Comparison of ENCODE assay signal across 16 mouse cellular contexts in genomic region chr7:143717811-143718210, GRCm38 (mm10). TPM values are rescaled to one million over a fixed set of nuclear protein-coding genes. Genes with fewer than 3 reads are reported as not detected.
DNase-seq lines count a peak whose midpoint lies in the region; ATAC-seq and TF ChIP-seq lines count a peak whose summit lies in the region.
"Had no signal": no experiment of that assay in that cellular context is flagged by ENCODE, and none has a peak within 500 bp of the region (broad histone marks: within the 10 kb centered on the region; RNA-seq: fewer than 3 reads in every experiment).

No protein-coding gene starts in this region.

- H3K36me3 ChIP-seq in intestine, embryonic 15.5 days = peaks cover 11% of the 10 kb centered on the region
- H3K36me3 ChIP-seq in intestine, postnatal 0 days (ENCODE audit: control insufficient read depth, insufficient read depth) = no peaks in the 10 kb centered on the region; the same call in 1 of the 2 replicates
- H3K36me3 ChIP-seq in kidney, adult 2 months (ENCODE audit: control insufficient read depth, insufficient read depth, low read length) = no peaks in the 10 kb centered on the region
- peaks cover 13% of the 10 kb centered on the region for H3K36me3 ChIP-seq in stomach, embryonic 14.5 days (ENCODE audit: control insufficient read depth, insufficient read depth, low read length)
- H3K36me3 ChIP-seq: liver, embryonic 15.5 days had no signal

- peaks cover 13% of the 10 kb centered on the region; the same call in 1 of the 2 replicates for H3K4me1 ChIP-seq in intestine, embryonic 15.5 days (replicated peaks)
- 0 out of 2 replicates have a peak, but pooled peaks cover 2% of the 10 kb centered on the region for H3K4me1 ChIP-seq in intestine, postnatal 0 days (replicated peaks; ENCODE audit: control insufficient read depth, insufficient read depth, low read length)
- H3K4me1 ChIP-seq in kidney, adult 2 months (ENCODE audit: control insufficient read depth, insufficient read depth, low read length) = 0 out of 2 replicates have a peak, but pooled peaks cover 3% of the 10 kb centered on the region
- H3K4me1 ChIP-seq in stomach, embryonic 14.5 days (ENCODE audit: control insufficient read depth, insufficient read depth, low read length) = no peaks in the 10 kb centered on the region
- H3K4me1 ChIP-seq: liver, embryonic 15.5 days had no signal

- H3K4me3 ChIP-seq in intestine, embryonic 15.5 days (replicated peaks) = no peak overlapping the region
- H3K4me3 ChIP-seq in intestine, postnatal 0 days (ENCODE audit: low read depth, low read length) = no peak overlapping the region
- no peak overlapping the region for H3K4me3 ChIP-seq in kidney, adult 2 months (ENCODE audit: insufficient read depth, low read depth, low read length)
- no peak overlapping the region for H3K4me3 ChIP-seq in stomach, embryonic 14.5 days (ENCODE audit: low read depth, low read length)
- H3K4me3 ChIP-seq: layer of hippocampus, adult 2 months; liver, embryonic 15.5 days had no signal

- WGBS in intestine, embryonic 15.5 days = 80% methylated on average over 1 of the region's 1 CpGs
- WGBS in intestine, postnatal 0 days = 80% methylated on average over 1 of the region's 1 CpGs
- WGBS in kidney, adult 2 months = 70% methylated on average over 1 of the region's 1 CpGs
- 61% methylated on average over 1 of the region's 1 CpGs for WGBS in stomach, embryonic 14.5 days

- H3K27ac ChIP-seq in intestine, embryonic 15.5 days = no peak overlapping the region
- no peak overlapping the region for H3K27ac ChIP-seq in intestine, postnatal 0 days (ENCODE audit: low read depth, low read length)
- H3K27ac ChIP-seq in kidney, adult 2 months (ENCODE audit: insufficient read depth, low read depth, low read length) = peak overlapping the region; percentile 30; the same call in 1 of the 2 replicates
- H3K27ac ChIP-seq in stomach, embryonic 14.5 days (ENCODE audit: low read length) = no peak overlapping the region
- H3K27ac ChIP-seq: layer of hippocampus, adult 2 months; liver, embryonic 15.5 days had no signal

- no peak for TF ChIP-seq CTCF in intestine, postnatal 0 days (IDR thresholded peaks at IDR 0.05; ENCODE audit: low read depth)
- no peak for TF ChIP-seq CTCF in kidney, adult 2 months (conservative IDR thresholded peaks at IDR 0.05; ENCODE audit: insufficient read depth, insufficient read length, low read depth, low read length)

- no peak overlapping the region for H3K9ac ChIP-seq in intestine, embryonic 15.5 days
- no peak overlapping the region for H3K9ac ChIP-seq in intestine, postnatal 0 days (ENCODE audit: low read depth, low read length)
- no peak overlapping the region for H3K9ac ChIP-seq in stomach, embryonic 14.5 days (replicated peaks; ENCODE audit: low read depth, low read length)
- H3K9ac ChIP-seq: liver, embryonic 15.5 days had no signal

- peak; percentile 66 for DNase-seq in kidney, adult 2 months
- peak; percentile 69 for DNase-seq in kidney, postnatal 14 days
- DNase-seq in adrenal gland, adult 2 months = no peak
- no peak for DNase-seq in natural killer cell, adult 2 months (ENCODE audit: low spot score in 2 of 2)
- DNase-seq: cerebellum, adult 18-20 months; embryo, embryonic 11 days; thymus, postnatal 4 days had no signal

- H3K27me3 ChIP-seq in intestine, embryonic 15.5 days (replicated peaks) = no peaks in the 10 kb centered on the region
- no peaks in the 10 kb centered on the region for H3K27me3 ChIP-seq in intestine, postnatal 0 days (replicated peaks; ENCODE audit: control insufficient read depth, insufficient read depth, low read length)
- H3K27me3 ChIP-seq in kidney, adult 2 months (replicated peaks; ENCODE audit: control insufficient read depth, insufficient read depth, low read length) = no peaks in the 10 kb centered on the region
- no peaks in the 10 kb centered on the region for H3K27me3 ChIP-seq in stomach, embryonic 14.5 days (ENCODE audit: control insufficient read depth, insufficient read depth, low read length)

- TF ChIP-seq POLR2A in kidney, adult 2 months (IDR thresholded peaks at IDR 0.05; ENCODE audit: low read depth, low read length) = no peak

- no peaks in the 10 kb centered on the region for H3K9me3 ChIP-seq in intestine, embryonic 15.5 days
- H3K9me3 ChIP-seq in intestine, postnatal 0 days (ENCODE audit: control insufficient read depth) = no peaks in the 10 kb centered on the region
- H3K9me3 ChIP-seq in stomach, embryonic 14.5 days (ENCODE audit: control insufficient read depth, low read depth, low read length) = no peaks in the 10 kb centered on the region
- H3K9me3 ChIP-seq: liver, embryonic 15.5 days had no signal

- no peak overlapping the region for H3K4me2 ChIP-seq in intestine, embryonic 15.5 days (replicated peaks)
- H3K4me2 ChIP-seq in intestine, postnatal 0 days (replicated peaks; ENCODE audit: low read depth) = no peak overlapping the region
- H3K4me2 ChIP-seq in stomach, embryonic 14.5 days (replicated peaks; ENCODE audit: low read depth, low read length) = no peak overlapping the region
- H3K4me2 ChIP-seq: liver, embryonic 15.5 days had no signal

- peak; percentile 37; the same call in 1 of the 2 replicates for ATAC-seq in intestine, embryonic 15.5 days
- no peak for ATAC-seq in intestine, postnatal 0 days
- peak; percentile 54; the same call in 1 of the 2 replicates for ATAC-seq in stomach, embryonic 14.5 days (ENCODE audit: insufficient number of reproducible peaks, insufficient read depth, low FRiP score, low read depth)

RNA-seq across cellular contexts. Expression of gene Tnfrsf23, which starts 32.1 kb away (rescaled TPM):
- polyA plus RNA-seq in intestine, embryonic 15.5 days (2015; fragmentation: Nextera tagmentation; extraction: Ambion mirVana) = 0.69 and 1.2 TPM in 2 replicates
- polyA plus RNA-seq in intestine, postnatal 0 days (2015; fragmentation: Nextera tagmentation; extraction: Ambion mirVana) = 5.1 and 6.3 TPM in 2 replicates
- 3.0 and 3.5 TPM in 2 replicates for polyA plus RNA-seq in kidney, adult 2 months (2012; rRNA removed)
- 1.7 and 1.9 TPM in 2 replicates for polyA plus RNA-seq in stomach, embryonic 14.5 days (2014; fragmentation: Nextera tagmentation; extraction: Ambion mirVana)
- total RNA-seq in adrenal gland, adult 2 months (2021) = 1 to 10 TPM; 3.1 to 4.4 TPM
- 1.3 TPM in 2 replicates for polyA plus RNA-seq in adrenal gland, adult 2 months (2012; rRNA removed)

RNA-seq across cellular contexts. Expression of gene Osbpl5, which starts 39.0 kb away (rescaled TPM):
- 25.6 and 25.9 TPM in 2 replicates for polyA plus RNA-seq in intestine, embryonic 15.5 days (2015; fragmentation: Nextera tagmentation; extraction: Ambion mirVana)
- polyA plus RNA-seq in intestine, postnatal 0 days (2015; fragmentation: Nextera tagmentation; extraction: Ambion mirVana) = 11.3 and 13.1 TPM in 2 replicates
- polyA plus RNA-seq in kidney, adult 2 months (2012; rRNA removed) = 75.0 and 77.1 TPM in 2 replicates
- 46.1 and 46.6 TPM in 2 replicates for polyA plus RNA-seq in stomach, embryonic 14.5 days (2014; fragmentation: Nextera tagmentation; extraction: Ambion mirVana)
- total RNA-seq in adrenal gland, adult 2 months (2021) = 10 to 100 TPM; 25.8 to 47.4 TPM
- polyA plus RNA-seq in adrenal gland, adult 2 months (2012; rRNA removed) = 28.1 and 28.2 TPM in 2 replicates

RNA-seq across cellular contexts. Expression of gene Mrgprg, which starts 49.0 kb away (rescaled TPM):
- not detected in 2 replicates for polyA plus RNA-seq in intestine, embryonic 15.5 days (2015; fragmentation: Nextera tagmentation; extraction: Ambion mirVana)
- not detected in 2 replicates for polyA plus RNA-seq in intestine, postnatal 0 days (2015; fragmentation: Nextera tagmentation; extraction: Ambion mirVana)
- 0.33 and 1.1 TPM in 2 replicates for polyA plus RNA-seq in kidney, adult 2 months (2012; rRNA removed)
- 0.14 TPM in 1 of 2 replicates, not detected in the other for polyA plus RNA-seq in stomach, embryonic 14.5 days (2014; fragmentation: Nextera tagmentation; extraction: Ambion mirVana)
- total RNA-seq in adrenal gland, adult 2 months (2021) = 1 to 10 TPM; 1.1 to 2.9 TPM
- polyA plus RNA-seq in adrenal gland, adult 2 months (2012; rRNA removed) = 1.5 and 3.7 TPM in 2 replicates
- total RNA-seq: adrenal gland, postnatal 4 days; gastrocnemius, postnatal 4 days; layer of hippocampus, adult 2 months; left cerebral cortex, postnatal 25 days had no signal
- polyA plus RNA-seq: liver, embryonic 15.5 days; spleen, adult 2 months had no signal

Comparison
In these comparisons a context has a peak if more than half of its experiments do, and no peak if none do; other contexts are left out.
1. DNase-seq: peak in kidney, adult 2 months (single experiment) and kidney, postnatal 14 days (single experiment); none in adrenal gland, adult 2 months (single experiment) and natural killer cell, adult 2 months (0 of 2).